Mouse (Mus musculus) testis, adult 2 months (tissue): ENCODE measurements at regions not wholly inside any gene's neighbourhood (a gene's known extent, or its start where the extent isn't known, plus 50 kb on each side); places are given as distances from the start of the nearest gene placed in this dataset.

Experiments
- H3K27ac ChIP-seq: fragments of 200-500 bp; 2 replicates; pipeline ENCODE4 v1.5.1; 2012; ENCODE audit warnings: low read depth, low read length; ENCODE audit not compliant: control insufficient read depth, insufficient read depth
- H3K27me3 ChIP-seq: fragments of 200-500 bp; 2 replicates; pipeline ENCODE4 v1.6.1; 2012; ENCODE audit warnings: mild to moderate bottlenecking, low read length, moderate library complexity; ENCODE audit not compliant: control insufficient read depth, insufficient read depth
- H3K36me3 ChIP-seq: fragments of 200-500 bp; 2 replicates; pipeline ENCODE4 v1.6.1; 2012; ENCODE audit warnings: mild to moderate bottlenecking, low read length; ENCODE audit not compliant: control insufficient read depth, insufficient read depth
- H3K4me1 ChIP-seq: fragments of 200-500 bp; 2 replicates; pipeline ENCODE4 v1.6.1; 2012; ENCODE audit warnings: low read length; ENCODE audit not compliant: control insufficient read depth, insufficient read depth
- H3K4me3 ChIP-seq: fragments of 200-500 bp; 2 replicates; pipeline ENCODE4 v1.5.1; 2012; ENCODE audit warnings: low read depth, mild to moderate bottlenecking, low read length, moderate library complexity, mixed read lengths; ENCODE audit not compliant: control insufficient read depth
- CTCF ChIP-seq: fragments of 200-500 bp; IDR thresholded peaks from 2 replicates; pipeline ENCODE4 v1.5.1; 2012; ENCODE audit warnings: low read depth, mild to moderate bottlenecking, inconsistent platforms, low read length, moderate library complexity; ENCODE audit not compliant: control insufficient read depth, insufficient read depth, insufficient replicate concordance
- POLR2A ChIP-seq: fragments of 200-500 bp; IDR thresholded peaks from 2 replicates; pipeline ENCODE4 v1.6.1; 2012; ENCODE audit warnings: low read depth, mild to moderate bottlenecking, inconsistent platforms, low read length, moderate library complexity; ENCODE audit not compliant: control insufficient read depth

DNA sequence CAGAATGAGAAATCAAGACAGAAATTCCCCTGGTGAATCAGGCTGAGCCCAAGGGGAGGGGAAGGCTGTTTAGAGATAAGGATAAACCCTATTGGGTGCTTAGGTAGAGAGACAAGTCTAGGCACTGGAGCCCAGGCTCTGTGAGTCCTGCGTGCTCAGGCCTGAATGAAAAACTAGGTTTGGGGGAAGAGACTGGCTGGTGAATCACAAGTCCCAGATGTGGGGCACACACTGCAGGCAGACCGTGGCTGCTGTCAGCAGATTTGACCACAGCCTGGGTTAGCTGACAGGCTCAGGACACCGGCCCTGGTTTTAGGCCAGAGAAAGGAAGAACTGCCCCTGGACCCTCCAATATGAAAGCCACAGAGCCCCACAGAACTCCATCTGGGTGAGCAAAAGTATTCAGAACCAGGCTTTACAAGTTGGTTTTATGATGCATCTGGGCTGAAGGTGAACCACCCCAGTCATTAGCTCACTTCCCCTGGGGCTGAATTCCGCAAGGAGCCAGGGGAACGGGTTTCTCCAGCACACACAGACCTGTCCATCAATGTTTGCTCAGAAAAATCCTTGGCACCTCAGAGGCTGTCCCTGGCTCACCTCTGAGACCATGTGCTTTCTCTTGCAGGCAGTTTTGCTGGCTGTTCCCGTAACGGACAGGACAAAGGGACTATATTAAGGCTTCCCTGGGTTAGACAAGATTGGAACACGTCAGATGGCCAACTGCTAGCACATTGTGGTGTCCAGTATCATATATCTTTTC lies 73.8 kb upstream of the Eif4g2 start:
- no peak overlapping the region for H3K27ac ChIP-seq
- no peaks in the 10 kb centered on the region for H3K36me3 ChIP-seq
- TF ChIP-seq CTCF (no peak), POLR2A (no peak)
- H3K4me3 ChIP-seq = no peak overlapping the region
- H3K4me1 ChIP-seq = no peaks in the 10 kb centered on the region
- no peaks in the 10 kb centered on the region for H3K27me3 ChIP-seq

GRCm38 (mm10) chr7:111155995-111156394 lies 73.2 kb upstream of the Eif4g2 start:
- Histone ChIP-seq H3K27me3 (no peaks in the 10 kb centered on the region), H3K36me3 (no peaks in the 10 kb centered on the region), H3K4me1 (no peaks in the 10 kb centered on the region), H3K4me3 (no peak overlapping the region), H3K27ac (no peak overlapping the region)
- TF ChIP-seq POLR2A = no peak
- TF ChIP-seq CTCF = no peak

GRCm38 (mm10) chr7:111154217-111154616 lies 71.4 kb upstream of the Eif4g2 start:
- TF ChIP-seq CTCF (no peak), POLR2A (no peak)
- no peak overlapping the region for H3K27ac ChIP-seq
- no peak overlapping the region for H3K4me3 ChIP-seq
- H3K4me1 ChIP-seq = no peaks in the 10 kb centered on the region
- H3K27me3 ChIP-seq = no peaks in the 10 kb centered on the region
- H3K36me3 ChIP-seq = no peaks in the 10 kb centered on the region

GRCm38 (mm10) chr7:111150540-111150939 lies 67.7 kb upstream of the Eif4g2 start:
- Histone ChIP-seq H3K27me3 (no peaks in the 10 kb centered on the region), H3K27ac (no peak overlapping the region)
- TF ChIP-seq POLR2A (no peak), CTCF (no peak)

GRCm38 (mm10) chr7:111150115-111150514 lies 67.3 kb upstream of the Eif4g2 start:
- Histone ChIP-seq H3K36me3 (no peaks in the 10 kb centered on the region), H3K4me3 (no peak overlapping the region), H3K27ac (no peak overlapping the region), H3K27me3 (no peaks in the 10 kb centered on the region), H3K4me1 (no peaks in the 10 kb centered on the region)
- TF ChIP-seq POLR2A (no peak), CTCF (no peak)

More at GRCm38 (mm10) chr7:111150540-111150939, 67.7 kb upstream of the Eif4g2 start:
- Histone ChIP-seq H3K36me3 (no peaks in the 10 kb centered on the region), H3K4me1 (no peaks in the 10 kb centered on the region), H3K4me3 (no peak overlapping the region)

DNA sequence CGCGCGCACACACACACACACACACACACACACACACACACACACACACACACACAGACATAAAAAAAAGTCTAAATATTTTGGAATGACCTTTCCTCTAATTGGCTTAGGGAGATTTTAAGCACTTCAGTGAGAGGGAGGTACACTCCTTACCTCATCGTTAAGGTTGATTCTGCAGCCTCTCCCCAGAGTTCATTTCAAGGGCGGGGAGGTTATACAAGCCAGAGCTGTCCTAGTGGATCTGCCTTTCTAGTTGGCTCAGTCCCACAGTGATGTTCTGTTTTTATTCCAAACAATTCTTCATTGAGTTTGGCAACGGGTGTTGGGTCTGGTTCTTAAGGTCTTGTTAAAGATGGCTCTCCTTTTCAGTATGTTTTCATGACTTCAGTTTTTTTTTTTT lies 64.8 kb upstream of the Eif4g2 start:
- TF ChIP-seq POLR2A = no peak
- TF ChIP-seq CTCF = no peak
- H3K27me3 ChIP-seq = no peaks in the 10 kb centered on the region
- H3K4me3 ChIP-seq = no peak overlapping the region
- H3K4me1 ChIP-seq = no peaks in the 10 kb centered on the region
- no peaks in the 10 kb centered on the region for H3K36me3 ChIP-seq
- H3K27ac ChIP-seq = no peak overlapping the region

DNA sequence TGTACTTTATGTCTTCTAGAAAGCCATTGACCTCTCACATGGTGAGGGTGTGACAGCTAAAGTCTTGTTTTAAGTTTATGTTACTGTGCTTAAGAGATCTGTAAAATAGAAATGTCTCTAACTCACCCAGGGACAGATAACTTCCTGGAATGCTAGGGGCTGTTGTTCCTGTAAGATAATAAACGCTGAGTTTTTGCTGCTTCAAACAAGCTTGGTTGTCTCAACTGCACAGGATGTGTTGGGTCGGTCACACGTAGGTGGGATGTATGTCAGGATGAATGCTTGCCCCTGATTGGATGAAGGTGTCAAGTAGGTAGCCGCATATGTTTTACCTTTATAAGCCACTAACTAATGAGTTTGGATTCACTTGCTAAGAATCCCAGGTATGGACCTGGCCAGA lies 63.8 kb upstream of the Eif4g2 start:
- Histone ChIP-seq H3K36me3 (no peaks in the 10 kb centered on the region), H3K4me3 (no peak overlapping the region), H3K4me1 (no peaks in the 10 kb centered on the region), H3K27ac (no peak overlapping the region), H3K27me3 (no peaks in the 10 kb centered on the region)
- TF ChIP-seq CTCF (no peak), POLR2A (no peak)
